Mouse (Mus musculus) bone marrow macrophage, adult 2 months (primary cell): ENCODE measurements around the gene Adap2.

ENCODE experiments used
- CTCF ChIP-seq: IDR thresholded peaks from 2 replicates; pipeline ENCODE4 v1.5.1; 2012; ENCODE audit warnings: low read depth, mild to moderate bottlenecking, low read length, moderate library complexity
- POLR2A ChIP-seq: IDR thresholded peaks from 2 replicates; pipeline ENCODE4 v1.6.1; 2012; ENCODE audit warnings: mild to moderate bottlenecking, low read depth, low read length, borderline replicate concordance

- no peak for TF ChIP-seq POLR2A
- no peak for TF ChIP-seq CTCF
Measured at GRCm38 (mm10) chr11:80145787-80146275, 8.1 kb upstream of the Adap2 start.
